Mouse (Mus musculus) hindbrain, embryonic 11.5 days (tissue): ENCODE measurements around the gene Sec16a. TPM values are rescaled to one million over a fixed set of nuclear protein-coding genes. Genes with fewer than 3 reads are reported as not detected.

Source experiments
- ATAC-seq: fragments of 200-750 bp; cut with Nextera tagmentation; 2 replicates; pipeline ENCODE4 v1.8.0; 2017; ENCODE audit warnings: mild to moderate bottlenecking, moderate TSS enrichment, moderate library complexity; ENCODE audit not compliant: low FRiP score
- DNase-seq: peaks from one replicate; pipeline ENCODE4 v3.0.0-alpha.2; 2015; ENCODE audit warnings: low spot score
- H3K27ac ChIP-seq: fragments of 300-500 bp; sonication (generic); 2 replicates; pipeline ENCODE4 v1.5.1; 2014; ENCODE audit warnings: mild to moderate bottlenecking, low read depth, low read length
- H3K27me3 ChIP-seq: fragments of 300-500 bp; sonication (generic); 2 replicates; pipeline ENCODE4 v1.6.1; 2014; ENCODE audit warnings: mild to moderate bottlenecking, low read length, moderate library complexity, mixed read lengths; ENCODE audit not compliant: control insufficient read depth, insufficient read depth
- H3K36me3 ChIP-seq: fragments of 300-500 bp; sonication (generic); 2 replicates; pipeline ENCODE4 v1.6.1; 2014; ENCODE audit warnings: mild to moderate bottlenecking, low read length, moderate library complexity, mixed read lengths; ENCODE audit not compliant: control insufficient read depth, insufficient read depth
- H3K4me1 ChIP-seq: fragments of 300-500 bp; sonication (generic); replicated peaks from 2 replicates; pipeline ENCODE4 v1.6.1; 2014; ENCODE audit warnings: low read length, mixed read lengths; ENCODE audit not compliant: control insufficient read depth, insufficient read depth
- H3K4me2 ChIP-seq: fragments of 300-500 bp; sonication (generic); replicated peaks from 2 replicates; pipeline ENCODE4 v1.6.1; 2014; ENCODE audit warnings: mild to moderate bottlenecking, low read depth, low read length
- H3K4me3 ChIP-seq: fragments of 300-500 bp; sonication (generic); 2 replicates; pipeline ENCODE4 v1.5.1; 2014; ENCODE audit warnings: low read depth, low read length
- H3K9ac ChIP-seq: fragments of 300-500 bp; sonication (generic); 2 replicates; pipeline ENCODE4 v1.6.1; 2014; ENCODE audit warnings: low read depth, low read length
- H3K9me3 ChIP-seq: fragments of 300-500 bp; sonication (generic); 2 replicates; pipeline ENCODE4 v1.6.1; 2016; ENCODE audit warnings: low read length; ENCODE audit not compliant: control insufficient read depth
- WGBS: fragments of 180-500 bp; shearing (Covaris S2); extraction: QIAGEN DNeasy Blood & Tissue Kit; methylation state at CpG from one replicate; pipeline ENCODE4 v1.1.7; 2014; 5-methylcytosine and 5-hydroxymethylcytosine counted together
- polyA plus RNA-seq: library from polyadenylated mRNA; unstranded; fragments of >200 nt; fragmentation: Nextera tagmentation; extraction: Ambion mirVana; gene quantifications from 2 replicates; pipeline ENCODE4 v1.2.1, GENCODE M21; 2014

Gene Sec16a
- polyA plus RNA-seq, 1 experiment from 2014 or later: 29.6 TPM

DNA sequence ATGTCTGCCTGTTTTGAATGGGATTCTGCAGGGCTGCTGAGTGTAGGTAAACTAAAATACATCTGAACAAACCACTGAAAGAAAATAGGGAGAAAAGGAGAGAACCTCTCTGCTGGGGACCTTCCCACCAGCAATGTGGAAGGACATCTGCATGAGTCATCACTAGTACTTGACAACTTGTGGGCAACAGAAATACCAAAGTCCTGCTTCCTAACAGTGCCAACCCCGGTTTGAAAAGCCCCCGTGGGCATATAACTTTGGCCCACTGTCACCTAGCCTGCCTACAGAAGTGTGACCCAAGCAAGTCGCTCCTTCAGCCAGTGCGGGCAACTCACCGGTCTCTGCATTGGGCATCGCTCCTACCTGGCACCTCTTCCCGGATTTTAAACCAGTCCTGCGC lies 72.6 kb downstream of the Sec16a start:
- peaks cover 14% of the 10 kb centered on the region for H3K36me3 ChIP-seq
- 97% methylated on average over 8 of the region's 8 CpGs for WGBS

DNA sequence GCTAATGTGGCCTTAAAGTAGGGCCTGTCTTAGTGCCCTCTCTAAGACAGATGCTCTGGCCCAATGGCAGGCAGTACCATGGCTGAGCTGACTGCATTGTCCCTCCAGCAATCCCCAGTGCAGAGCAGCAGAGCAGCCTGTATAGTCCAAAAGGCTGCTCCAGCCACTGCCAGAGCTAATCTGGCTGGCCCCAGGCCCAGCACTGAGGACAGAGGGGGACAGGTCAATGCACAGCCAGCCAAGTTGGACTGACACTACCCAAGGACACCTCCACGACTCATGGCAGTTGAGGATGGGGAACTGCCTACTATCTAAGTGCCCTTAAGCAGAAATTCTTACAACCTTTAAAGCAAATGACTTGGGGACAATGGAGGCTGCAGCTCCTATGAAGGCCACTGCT lies 76.4 kb downstream of the Sec16a start:
- WGBS: 76% methylated on average over 1 of the region's 1 CpGs
- no peaks in the 10 kb centered on the region for H3K4me1 ChIP-seq
- no peaks in the 10 kb centered on the region for H3K27me3 ChIP-seq
- H3K27ac ChIP-seq: no peak overlapping the region
- no peaks in the 10 kb centered on the region for H3K9me3 ChIP-seq
- ATAC-seq: no peak
- no peak overlapping the region for H3K4me3 ChIP-seq
- H3K9ac ChIP-seq: no peak overlapping the region
- no peak overlapping the region for H3K4me2 ChIP-seq
- H3K36me3 ChIP-seq: peaks cover 18% of the 10 kb centered on the region
- no peak for DNase-seq

More for the DNA sequence above, 72.6 kb downstream of the Sec16a start:
- Histone ChIP-seq H3K27ac (no peak overlapping the region), H3K9me3 (no peaks in the 10 kb centered on the region), H3K27me3 (no peaks in the 10 kb centered on the region), H3K9ac (no peak overlapping the region), H3K4me3 (no peak overlapping the region), H3K4me1 (no peaks in the 10 kb centered on the region), H3K4me2 (no peak overlapping the region)
- no peak for ATAC-seq
- DNase-seq: no peak

DNA sequence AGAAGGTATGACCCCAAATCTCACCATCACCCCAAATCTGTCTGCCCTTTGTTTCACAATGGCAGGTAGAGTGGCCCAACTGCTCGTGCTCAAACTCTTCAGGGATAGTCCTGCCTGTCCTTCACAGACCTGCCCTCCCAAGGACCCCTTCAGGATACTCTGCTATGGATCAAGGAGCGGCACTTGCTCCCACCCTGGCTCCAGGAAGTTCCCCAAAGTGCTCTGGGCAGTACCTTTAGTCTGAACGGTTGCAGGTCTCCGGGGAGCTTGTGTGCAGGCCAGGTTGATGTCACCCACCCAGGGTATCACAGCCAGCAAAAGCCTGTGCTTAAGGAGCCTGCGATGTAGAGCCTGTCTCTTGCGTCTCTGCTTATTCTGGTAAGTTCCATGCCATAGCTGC lies 77.1 kb downstream of the Sec16a start:
- no peaks in the 10 kb centered on the region for H3K9me3 ChIP-seq
- H3K4me2 ChIP-seq: no peak overlapping the region
- H3K27ac ChIP-seq: no peak overlapping the region
- H3K36me3 ChIP-seq: peaks cover 20% of the 10 kb centered on the region
- no peak overlapping the region for H3K9ac ChIP-seq
- ATAC-seq: no peak
- H3K27me3 ChIP-seq: no peaks in the 10 kb centered on the region
- DNase-seq: no peak
- no peaks in the 10 kb centered on the region for H3K4me1 ChIP-seq
- H3K4me3 ChIP-seq: no peak overlapping the region
- 96% methylated on average over 6 of the region's 6 CpGs for WGBS

GRCm38 (mm10) chr2:26364738-26365465 lies 80.1 kb downstream of the Sec16a start:
- H3K4me1 ChIP-seq: no peaks in the 10 kb centered on the region
- H3K9me3 ChIP-seq: no peaks in the 10 kb centered on the region
- WGBS: 87% methylated on average over 10 of the region's 10 CpGs
- no peak overlapping the region for H3K4me2 ChIP-seq
- no peak overlapping the region for H3K9ac ChIP-seq
- peaks cover 18% of the 10 kb centered on the region for H3K36me3 ChIP-seq
- H3K27ac ChIP-seq: no peak overlapping the region
- DNase-seq (no peak), ATAC-seq (no peak)
- no peak overlapping the region for H3K4me3 ChIP-seq
- H3K27me3 ChIP-seq: no peaks in the 10 kb centered on the region

DNA sequence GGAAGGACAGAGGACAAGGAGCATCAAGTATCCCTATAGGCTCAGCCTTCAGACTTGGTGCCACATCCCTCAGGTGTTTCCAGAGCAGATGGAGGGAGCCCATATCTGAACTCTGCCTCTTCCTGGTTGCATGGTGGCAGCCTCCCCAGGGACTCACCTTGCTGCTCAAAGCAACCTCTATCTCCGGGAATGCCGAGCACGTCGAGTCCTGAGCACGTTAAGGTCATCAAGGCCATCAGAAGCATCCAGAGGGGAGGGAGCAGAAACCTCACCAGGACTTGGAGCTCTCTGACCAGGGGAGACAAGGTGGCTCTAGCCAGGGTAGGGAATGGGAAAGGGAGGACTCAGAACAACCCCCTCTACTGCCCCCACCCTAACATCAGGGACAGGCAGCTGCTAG lies 81.5 kb downstream of the Sec16a start:
- 83% methylated on average over 5 of the region's 5 CpGs for WGBS
- H3K4me1 ChIP-seq: no peaks in the 10 kb centered on the region
- DNase-seq (no peak), ATAC-seq (no peak)
- H3K36me3 ChIP-seq: peaks cover 17% of the 10 kb centered on the region
- no peak overlapping the region for H3K4me2 ChIP-seq
- H3K4me3 ChIP-seq: no peak overlapping the region
- no peaks in the 10 kb centered on the region for H3K9me3 ChIP-seq
- H3K27ac ChIP-seq: no peak overlapping the region
- H3K27me3 ChIP-seq: no peaks in the 10 kb centered on the region
- H3K9ac ChIP-seq: no peak overlapping the region

DNA sequence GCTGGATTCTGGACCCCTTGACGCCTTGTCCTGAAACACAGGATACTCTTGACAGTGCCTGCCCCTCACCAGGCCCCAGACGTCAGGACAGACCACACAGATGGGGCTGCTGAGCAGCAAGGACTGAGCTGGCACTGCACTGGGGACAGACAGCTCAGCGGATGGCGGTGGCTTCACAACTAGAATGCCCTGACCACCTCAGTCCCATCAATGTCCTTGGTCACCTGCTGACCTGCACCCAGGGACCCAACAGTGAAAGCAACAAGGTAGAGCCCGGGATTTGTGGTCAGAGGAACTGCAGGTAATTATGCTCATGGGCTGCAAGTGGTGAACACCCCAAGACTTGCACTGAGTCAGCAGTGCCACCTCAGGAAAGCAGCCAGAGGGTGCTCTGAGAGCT lies 82.0 kb downstream of the Sec16a start:
- Histone ChIP-seq H3K4me3 (no peak overlapping the region), H3K27ac (no peak overlapping the region), H3K4me2 (no peak overlapping the region), H3K36me3 (peaks cover 14% of the 10 kb centered on the region), H3K27me3 (no peaks in the 10 kb centered on the region), H3K9ac (no peak overlapping the region), H3K4me1 (no peaks in the 10 kb centered on the region), H3K9me3 (no peaks in the 10 kb centered on the region)
- DNase-seq: no peak
- WGBS: 82% methylated on average over 5 of the region's 5 CpGs
- no peak for ATAC-seq

- H3K4me2 ChIP-seq: no peak within 1 kb of the TSS
- no peak for ATAC-seq
- H3K4me3 ChIP-seq: no peak within 1 kb of the TSS
- peaks cover 9% of the 10 kb centered on the region; the same call in 1 of the 2 replicates for H3K36me3 ChIP-seq
- DNase-seq: no peak
- no peaks in the 10 kb centered on the region for H3K4me1 ChIP-seq
- no peaks in the 10 kb centered on the region for H3K9me3 ChIP-seq
- H3K9ac ChIP-seq: no peak within 1 kb of the TSS
- WGBS: 43% methylated on average over 3 of the region's 3 CpGs
- no peaks in the 10 kb centered on the region for H3K27me3 ChIP-seq
- no peak within 1 kb of the TSS for H3K27ac ChIP-seq
Observed at GRCm38 (mm10) chr2:26360772-26361171, 84.2 kb downstream of the Sec16a start, which contains the start of gene Card9. Gene Card9, minus strand, starts transcription at chr2:26360918.

GRCm38 (mm10) chr2:26359983-26360382 lies 85.0 kb downstream of the Sec16a start:
- no peak for ATAC-seq
- no peak overlapping the region for H3K4me2 ChIP-seq

More at GRCm38 (mm10) chr2:26359983-26360382, 85.0 kb downstream of the Sec16a start:
- Histone ChIP-seq H3K27ac (no peak overlapping the region), H3K4me3 (no peak overlapping the region), H3K9me3 (no peaks in the 10 kb centered on the region), H3K36me3 (0 out of 2 replicates have a peak, but pooled peaks cover 5% of the 10 kb centered on the region), H3K9ac (no peak overlapping the region), H3K27me3 (no peaks in the 10 kb centered on the region), H3K4me1 (no peaks in the 10 kb centered on the region)
- no peak for DNase-seq
- 89% methylated on average over 6 of the region's 6 CpGs for WGBS
